Mouse (Mus musculus) gastrocnemius, adult 18-20 months (tissue): Measurements from ENCODE around the gene Olfr615. TPM values are rescaled to one million over a fixed set of nuclear protein-coding genes. Genes with fewer than 3 reads are reported as not detected.
"Not testable (repeated sequence)": the region's sequence is repeated elsewhere in the genome, so short reads cannot be mapped to it uniquely, and the experiment has no call there.

Experiments
- DNase-seq: peaks from one replicate; pipeline ENCODE4 v3.0.0; 2021; ENCODE audit warnings: low spot score
- long read RNA-seq, 2 experiments: library from polyadenylated mRNA; stranded (forward); transcript quantifications; one replicate each; pipeline ENCODE4 v2.0.0; 2021
- microRNA-seq: library from miRNA; unstranded; fragments of <30 nt; microRNA quantifications from one replicate; pipeline ENCODE4 v1.2.0, GENCODE M21; 2021
- total RNA-seq, 2 experiments: library from RNA; stranded (reverse); gene quantifications; 2 replicates each; pipeline ENCODE4 v1.2.3; 2021

The Olfr615 gene
- not detected for total RNA-seq
- long read RNA-seq, experiment 1, result 0 reads
- long read RNA-seq, experiment 2, result 0 reads

DNA sequence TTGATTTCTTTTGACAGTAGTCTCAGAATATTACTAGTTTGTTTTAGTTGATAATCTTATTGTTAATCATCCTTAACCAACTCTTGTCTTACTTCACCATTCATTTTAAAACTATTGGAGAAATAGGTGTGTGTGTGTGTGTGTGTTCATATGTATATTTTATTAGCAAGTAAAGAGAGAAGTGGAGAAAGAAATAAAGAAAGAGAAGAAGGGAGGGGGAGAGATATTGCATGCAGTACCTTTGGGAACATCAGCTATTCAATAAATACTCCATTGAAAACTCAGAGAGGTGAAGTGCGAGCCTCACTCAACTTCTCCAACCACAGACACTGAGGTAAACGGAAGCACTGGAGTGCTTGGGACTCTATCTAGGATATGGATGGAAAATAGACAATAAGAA is at the start of gene Olfr615:
TSS of gene Olfr615 (plus strand) at position 301 of the 400 bp plus-strand sequence.
- DNase-seq, result no peak

DNA sequence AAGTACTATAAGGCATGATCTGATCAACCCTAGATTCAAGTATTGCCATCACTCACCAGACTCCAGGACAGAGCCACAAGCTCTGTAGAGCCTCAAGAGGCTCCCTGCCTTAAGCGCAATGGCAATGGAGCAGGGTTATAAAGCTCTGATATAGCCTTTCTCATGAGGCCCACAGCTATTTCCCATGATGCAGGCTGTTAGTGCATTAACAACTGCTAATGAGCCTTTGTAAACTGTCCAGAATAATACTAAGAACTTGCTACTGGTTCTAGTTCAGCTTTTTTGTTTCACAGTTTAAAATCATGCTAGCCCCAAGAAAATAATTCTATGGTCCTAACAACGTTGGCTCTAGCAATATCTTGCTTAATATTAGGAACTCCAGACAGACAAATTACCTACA is 43.9 kb upstream of the Olfr615 start, which contains the start of gene Olfr610:
TSS of gene Olfr610 (minus strand) at position 101 of the 400 bp plus-strand sequence.
- no peak for DNase-seq

DNA sequence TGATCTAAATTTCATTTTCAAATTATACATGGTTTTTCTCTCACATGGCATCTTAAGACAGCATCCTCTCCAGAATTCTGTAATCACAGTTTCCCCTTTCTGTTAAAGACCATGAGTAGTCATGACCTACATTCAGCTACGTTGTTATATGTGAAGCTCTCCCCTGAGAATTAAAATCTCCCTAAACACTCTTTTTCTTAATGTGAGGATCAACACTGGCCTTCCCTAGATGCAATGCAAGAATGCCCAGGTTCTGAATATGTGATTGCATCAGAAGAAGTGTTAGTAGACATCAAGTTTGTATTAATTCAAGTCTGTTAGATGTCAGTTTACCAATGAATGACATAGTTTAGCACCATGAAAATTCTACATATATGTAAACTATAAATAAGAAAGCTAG is 35.1 kb upstream of the Olfr615 start, which contains the start of gene Olfr611:
TSS of gene Olfr611 (minus strand) at position 101 of the 400 bp plus-strand sequence.
- DNase-seq, result not testable (repeated sequence)

DNA sequence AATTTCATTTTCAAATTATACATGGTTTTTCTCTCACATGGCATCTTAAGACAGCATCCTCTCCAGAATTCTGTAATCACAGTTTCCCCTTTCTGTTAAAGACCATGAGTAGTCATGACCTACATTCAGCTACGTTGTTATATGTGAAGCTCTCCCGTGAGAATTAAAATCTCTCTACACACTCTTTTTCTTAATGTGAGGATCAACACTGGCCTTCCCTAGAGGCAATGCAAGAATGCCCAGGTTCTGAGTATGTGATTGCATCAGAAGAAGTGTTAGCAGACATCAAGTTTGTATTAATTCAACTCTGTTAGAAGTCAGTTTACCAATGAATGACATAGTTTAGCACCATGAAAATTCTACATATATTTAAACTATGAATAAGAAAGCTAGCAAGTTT is 13.3 kb upstream of the Olfr615 start, which contains the start of gene Olfr612:
TSS of gene Olfr612 (minus strand) at position 101 of the 400 bp plus-strand sequence.
- not testable (repeated sequence) for DNase-seq

DNA sequence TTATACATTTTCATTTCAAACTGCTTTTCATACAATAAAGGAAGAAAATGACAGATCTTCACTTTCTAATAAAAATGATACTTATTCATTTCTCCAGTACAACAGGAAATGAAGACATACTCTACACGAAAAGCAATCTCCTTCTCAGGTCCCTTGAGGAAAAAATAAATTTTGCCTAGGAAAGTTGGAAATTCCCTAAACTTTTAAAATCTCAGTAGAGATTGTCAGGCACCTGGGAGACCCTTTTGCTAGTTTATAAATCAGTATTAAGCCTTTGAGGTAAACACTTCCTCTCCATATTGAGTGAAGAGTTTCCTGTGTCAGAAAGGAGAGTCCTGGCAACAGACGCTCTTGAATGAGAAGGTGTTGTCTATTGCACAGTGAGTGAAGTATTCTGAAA is 8.1 kb upstream of the Olfr615 start, which contains the start of gene Olfr613:
TSS of gene Olfr613 (plus strand) at position 301 of the 400 bp plus-strand sequence.
- DNase-seq, result no peak

DNA sequence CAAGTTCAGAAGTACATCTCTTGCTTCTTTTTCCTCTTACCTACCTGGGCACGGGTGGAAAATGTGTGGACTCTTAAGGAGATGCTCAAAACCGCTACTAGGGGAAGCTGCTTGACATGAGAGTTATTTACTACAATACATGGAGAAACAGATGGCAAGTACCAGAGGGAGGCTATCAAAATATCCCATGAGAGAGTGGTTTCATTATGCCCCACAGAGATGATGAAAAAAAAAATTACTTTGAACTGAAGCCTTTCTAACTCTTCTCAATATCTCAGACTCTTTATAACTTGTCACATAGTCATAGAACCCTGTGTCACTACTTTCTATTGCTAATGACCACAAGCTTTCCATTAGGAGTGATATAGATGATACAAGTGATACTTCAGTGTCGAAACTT is 13.2 kb downstream of the Olfr615 start, which contains the start of gene Olfr616:
TSS of gene Olfr616 (minus strand) at position 101 of the 400 bp plus-strand sequence.
- DNase-seq, result no peak

DNA sequence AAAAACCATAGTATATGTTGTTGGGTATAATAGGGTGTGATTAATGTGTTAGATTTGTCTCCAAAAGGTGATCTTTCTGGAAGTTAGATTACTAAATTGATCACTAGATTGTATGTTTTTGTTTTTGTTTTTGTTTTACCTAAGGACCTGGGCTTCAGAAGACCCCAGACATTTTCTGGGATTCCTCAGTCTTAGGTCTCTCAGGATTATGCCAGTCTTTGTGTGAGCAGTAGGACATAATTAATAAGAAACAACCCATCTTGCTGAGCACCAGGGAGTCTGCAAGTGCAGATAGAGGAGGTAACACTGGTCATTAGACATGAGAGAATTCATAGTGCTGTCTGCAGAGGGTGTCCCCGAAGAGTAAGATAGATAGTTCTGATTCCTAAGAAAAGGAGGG is 16.9 kb downstream of the Olfr615 start, which contains the start of gene Olfr617:
TSS of gene Olfr617 (plus strand) at position 301 of the 400 bp plus-strand sequence.
- no peak for DNase-seq

DNA sequence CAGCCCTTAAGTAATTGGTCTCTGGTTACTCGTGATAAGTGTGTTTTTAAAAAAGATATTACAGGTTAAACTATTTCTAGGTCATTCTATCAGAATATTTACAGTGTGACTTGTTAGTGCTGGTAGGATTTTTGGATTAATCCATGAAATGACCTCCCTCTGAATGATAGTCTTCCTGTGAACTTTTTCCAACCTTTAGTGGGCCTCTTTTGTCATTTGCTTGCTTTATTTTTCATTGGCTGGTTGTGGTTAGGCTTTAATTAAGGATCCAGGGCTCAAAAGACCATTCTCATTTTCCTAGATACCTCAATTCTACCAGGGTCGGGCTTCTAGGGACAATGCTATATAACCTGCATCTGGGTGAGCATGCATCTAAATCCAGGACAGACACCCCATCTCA is 33.9 kb downstream of the Olfr615 start, which contains the start of gene Olfr618:
TSS of gene Olfr618 (plus strand) at position 301 of the 400 bp plus-strand sequence.
- no peak for DNase-seq

DNA sequence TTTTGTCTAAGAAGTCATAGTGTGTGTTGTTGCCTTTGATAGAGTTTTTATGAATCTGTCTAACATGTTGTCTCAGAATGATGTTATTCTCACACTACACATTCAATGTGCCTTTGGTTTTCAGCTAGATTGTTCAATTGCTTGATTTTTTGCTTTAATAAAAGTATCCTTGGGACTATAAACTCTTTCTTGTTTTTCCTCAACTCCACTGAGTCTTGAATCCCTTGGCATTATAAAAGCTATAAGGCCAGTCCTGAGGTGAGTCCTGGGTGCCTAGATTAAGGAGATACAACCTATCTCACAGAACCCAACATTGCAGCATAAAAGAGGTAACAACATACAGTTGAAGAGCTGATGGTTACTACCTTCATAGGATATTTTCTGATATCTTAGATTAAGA is 44.4 kb downstream of the Olfr615 start, which contains the start of gene Olfr619:
TSS of gene Olfr619 (plus strand) at position 301 of the 400 bp plus-strand sequence.
- DNase-seq, result no peak

DNA sequence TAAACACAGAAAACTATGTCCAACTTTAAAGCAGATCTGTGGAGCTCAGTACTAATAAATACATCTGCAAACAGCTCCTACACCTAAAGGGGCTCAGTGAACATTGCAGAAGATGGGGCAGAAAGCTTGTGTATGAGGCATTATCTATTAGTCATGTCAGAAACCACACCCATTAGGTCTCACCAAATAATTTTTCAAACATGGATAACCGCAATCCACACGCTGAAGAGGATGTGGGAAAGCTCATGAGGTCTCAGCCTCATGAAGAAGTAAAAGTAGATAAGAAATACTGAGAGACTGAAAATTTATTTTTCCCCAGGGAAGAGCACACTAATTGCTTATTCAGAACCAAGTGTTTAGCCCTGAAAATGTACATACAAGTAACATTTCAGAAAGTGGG is 51.5 kb downstream of the Olfr615 start:
- no peak for DNase-seq

DNA sequence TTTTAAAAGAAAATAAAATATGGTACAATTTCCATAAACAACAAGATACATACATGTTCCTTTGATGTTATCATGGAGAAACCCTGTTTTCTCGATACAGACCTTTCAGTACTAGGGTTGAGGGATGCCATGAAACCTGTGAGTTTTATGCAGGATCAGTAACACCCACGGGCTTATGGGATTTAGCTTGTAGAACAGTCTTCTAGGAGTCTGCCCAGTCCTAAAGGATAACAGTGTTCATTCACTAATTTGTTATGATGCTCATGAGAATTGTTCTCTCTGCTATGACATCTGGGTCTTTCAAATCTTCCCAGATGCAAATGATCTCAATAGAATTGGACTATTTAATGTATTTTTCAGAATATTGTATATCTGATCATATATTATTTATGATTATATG is 56.6 kb downstream of the Olfr615 start, which contains the start of gene Olfr620:
TSS of gene Olfr620 (minus strand) at position 101 of the 400 bp plus-strand sequence.
- DNase-seq, result no peak

Small RNA genes within 50 kb of the gene (microRNA-seq; reads per million reads assigned to microRNA genes)
- not detected for gene Gm26506

Other genes with a start within 250 kb of the Olfr615 start
- not detected for gene Olfr597, start 239.8 kb upstream of the Olfr615 start, total RNA-seq
- not detected for gene Olfr598, start 232.5 kb upstream of the Olfr615 start, total RNA-seq
- gene Olfr599, start 220.2 kb upstream of the Olfr615 start, total RNA-seq, result not detected
- not detected for gene Olfr600, start 206.4 kb upstream of the Olfr615 start, total RNA-seq
- not detected for gene Olfr601, start 193.4 kb upstream of the Olfr615 start, total RNA-seq
- gene Olfr603, start 169.9 kb upstream of the Olfr615 start, total RNA-seq, result not detected
- not detected for gene Usp17lc, start 141.0 kb upstream of the Olfr615 start, total RNA-seq
- gene Olfr605, start 110.6 kb upstream of the Olfr615 start, total RNA-seq, result not detected
- not detected for gene Olfr606, start 107.0 kb upstream of the Olfr615 start, total RNA-seq
- gene Olfr607, start 91.9 kb upstream of the Olfr615 start, total RNA-seq, result not detected
- not detected for gene Olfr608, start 86.2 kb upstream of the Olfr615 start, total RNA-seq
- not detected for gene Olfr609, start 58.0 kb upstream of the Olfr615 start, total RNA-seq
- not detected for gene Olfr610, start 44.0 kb upstream of the Olfr615 start, total RNA-seq
- not detected for gene Olfr611, start 35.2 kb upstream of the Olfr615 start, total RNA-seq
- not detected for gene Olfr612, start 13.4 kb upstream of the Olfr615 start, total RNA-seq
- gene Olfr613, start 8.0 kb upstream of the Olfr615 start, total RNA-seq, result not detected
- not detected for gene Olfr616, start 13.1 kb downstream of the Olfr615 start, total RNA-seq
- not detected for gene Olfr617, start 17.0 kb downstream of the Olfr615 start, total RNA-seq
- gene Olfr618, start 34.0 kb downstream of the Olfr615 start, total RNA-seq, result not detected
- not detected for gene Olfr619, start 44.5 kb downstream of the Olfr615 start, total RNA-seq
- not detected for gene Olfr620, start 56.5 kb downstream of the Olfr615 start, total RNA-seq
- gene Olfr622, start 86.6 kb downstream of the Olfr615 start, total RNA-seq, result not detected
- gene Olfr623, start 107.6 kb downstream of the Olfr615 start, total RNA-seq, result not detected
- not detected for gene Olfr624, start 115.1 kb downstream of the Olfr615 start, total RNA-seq
- gene Olfr625-ps1, start 126.6 kb downstream of the Olfr615 start, total RNA-seq, result not detected
- gene Olfr243, start 158.6 kb downstream of the Olfr615 start, total RNA-seq, result not detected
- not detected for gene Olfr628, start 174.3 kb downstream of the Olfr615 start, total RNA-seq
- gene Olfr629, start 188.9 kb downstream of the Olfr615 start, total RNA-seq, result not detected
- not detected for gene Olfr630, start 201.3 kb downstream of the Olfr615 start, total RNA-seq
- not detected for gene Olfr69, start 215.5 kb downstream of the Olfr615 start, total RNA-seq
- not detected for gene Olfr68, start 223.6 kb downstream of the Olfr615 start, total RNA-seq
- not detected for gene Olfr67, start 235.7 kb downstream of the Olfr615 start, total RNA-seq